ENCODE assay signal across 20 mouse cellular contexts in the genomic region with DNA sequence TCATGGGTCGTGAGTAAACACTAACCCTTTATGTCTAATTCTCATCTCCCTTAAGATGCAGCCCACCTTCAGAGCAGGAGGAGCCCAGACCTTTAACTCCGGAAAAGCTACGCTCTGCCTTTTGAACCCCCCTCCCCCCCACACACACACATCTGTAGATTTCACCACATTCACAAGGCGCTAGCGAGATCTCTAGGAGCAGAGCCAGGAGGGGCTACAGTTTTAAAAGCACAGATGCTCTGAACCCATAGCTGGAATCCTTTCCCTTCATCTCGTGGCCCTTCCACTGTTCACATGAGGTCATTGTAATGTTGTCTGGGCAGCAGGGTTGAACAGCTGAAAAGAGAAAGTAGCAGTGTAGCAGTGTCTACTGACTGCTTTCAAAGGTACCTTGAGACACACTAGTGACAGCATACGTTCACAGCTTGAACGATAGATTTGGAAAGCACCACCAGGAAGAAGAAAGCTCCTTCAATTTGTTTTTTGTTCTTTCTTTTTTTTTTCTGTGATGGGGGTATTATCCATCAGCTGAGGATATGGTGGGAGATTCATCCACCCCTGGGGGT.
DNase-seq lines count a peak whose midpoint lies in the region; ATAC-seq lines count a peak whose summit lies in the region.
"Had no signal": no experiment of that assay in that cellular context is flagged by ENCODE, and none has a peak within 500 bp of the region (broad histone marks: within the 10 kb centered on the region; RNA-seq: fewer than 3 reads in every experiment).

No protein-coding gene starts in this region.

- no peaks in the 10 kb centered on the region; the same call in 1 of the 2 replicates for H3K27me3 ChIP-seq in limb, embryonic 12.5 days
- no peaks in the 10 kb centered on the region for H3K27me3 ChIP-seq in limb, embryonic 10.5 days (ENCODE audit: low read depth, poor library complexity, severe bottlenecking)
- H3K27me3 ChIP-seq: embryonic facial prominence, embryonic 13.5 days; intestine, embryonic 15.5 days; kidney, embryonic 15.5 days; Patski had no signal

- WGBS in limb, embryonic 12.5 days = 45% methylated on average over 8 of the region's 8 CpGs
- WGBS in limb, embryonic 10.5 days = 65% methylated on average over 8 of the region's 8 CpGs

- H3K4me2 ChIP-seq in limb, embryonic 12.5 days = peak overlapping the region; percentile 15; the same call in 1 of the 2 replicates
- H3K4me2 ChIP-seq: embryonic facial prominence, embryonic 13.5 days; intestine, embryonic 15.5 days; kidney, embryonic 15.5 days had no signal

- H3K9ac ChIP-seq in limb, embryonic 12.5 days (replicated peaks) = no peak overlapping the region
- H3K9ac ChIP-seq: embryonic facial prominence, embryonic 13.5 days; intestine, embryonic 15.5 days; kidney, embryonic 15.5 days; liver, embryonic 14.5 days had no signal

- H3K36me3 ChIP-seq in limb, embryonic 12.5 days = no peaks in the 10 kb centered on the region
- no peaks in the 10 kb centered on the region for H3K36me3 ChIP-seq in limb, embryonic 10.5 days
- H3K36me3 ChIP-seq: embryonic facial prominence, embryonic 13.5 days; intestine, embryonic 15.5 days; kidney, embryonic 15.5 days had no signal

- peak; percentile 55 for DNase-seq in heart, adult 11 months
- DNase-seq in heart, adult 18-20 months = no peak
- no peak for DNase-seq in limb, embryonic 10.5 days (ENCODE audit: low spot score)
- peak; percentile 35 for DNase-seq in CD4-positive, CD25-positive, alpha-beta regulatory T cell, adult 2 months (ENCODE audit: low read depth, low spot score)
- DNase-seq in induced T-regulatory cell, adult 2 months (ENCODE audit: low read depth) = peak; percentile 53
- no peak for DNase-seq in ovary, adult 18-20 months (ENCODE audit: low spot score)
- DNase-seq: adrenal gland, postnatal 25 days; B cell, adult 2 months; cerebellum, adult 9-10 months; gastrocnemius, adult 2 months; layer of hippocampus, postnatal 36 days; midbrain, embryonic 14.5 days; retina, postnatal 1 day; right cerebral cortex, postnatal 4 days had no signal

- no peak for ATAC-seq in limb, embryonic 12.5 days (ENCODE audit: insufficient number of reproducible peaks, insufficient read depth, low FRiP score, low TSS enrichment, low read depth)
- ATAC-seq: intestine, embryonic 15.5 days; Patski had no signal

- H3K9me3 ChIP-seq in limb, embryonic 12.5 days = no peaks in the 10 kb centered on the region
- H3K9me3 ChIP-seq in limb, embryonic 10.5 days (replicated peaks) = no peaks in the 10 kb centered on the region
- H3K9me3 ChIP-seq: embryonic facial prominence, embryonic 13.5 days; intestine, embryonic 15.5 days; kidney, embryonic 15.5 days had no signal

- H3K27ac ChIP-seq in limb, embryonic 12.5 days = peak overlapping the region; percentile 50; the same call in 1 of the 2 replicates
- no peak overlapping the region for H3K27ac ChIP-seq in limb, embryonic 10.5 days
- H3K27ac ChIP-seq: embryonic facial prominence, embryonic 13.5 days; gastrocnemius, adult 2 months; intestine, embryonic 15.5 days; kidney, embryonic 15.5 days; liver, embryonic 14.5 days had no signal

- H3K4me1 ChIP-seq in limb, embryonic 12.5 days (replicated peaks) = peaks cover 25% of the 10 kb centered on the region
- H3K4me1 ChIP-seq in limb, embryonic 10.5 days = peaks cover 16% of the 10 kb centered on the region
- H3K4me1 ChIP-seq: intestine, embryonic 15.5 days had no signal

- H3K4me3 ChIP-seq in limb, embryonic 12.5 days (replicated peaks) = no peak overlapping the region
- no peak overlapping the region for H3K4me3 ChIP-seq in limb, embryonic 10.5 days
- H3K4me3 ChIP-seq: embryonic facial prominence, embryonic 13.5 days; gastrocnemius, adult 2 months; intestine, embryonic 15.5 days; kidney, embryonic 15.5 days had no signal

Comparison
In these comparisons a context has a peak if more than half of its experiments do, and no peak if none do; other contexts are left out.
1. DNase-seq: peak in heart, adult 11 months (single experiment), CD4-positive, CD25-positive, alpha-beta regulatory T cell, adult 2 months (single experiment) and induced T-regulatory cell, adult 2 months (single experiment); none in heart, adult 18-20 months (0 of 2), limb, embryonic 10.5 days (single experiment) and ovary, adult 18-20 months (single experiment).